Mouse (Mus musculus) common myeloid progenitor, adult 5-6 weeks (primary cell): Measurements from ENCODE around the gene Baz1a. TPM values are rescaled to one million over a fixed set of nuclear protein-coding genes. Genes with fewer than 3 reads are reported as not detected.
"Not testable (repeated sequence)": the region's sequence is repeated elsewhere in the genome, so short reads cannot be mapped to it uniquely, and the experiment has no call there.

Experiments
- ATAC-seq: replicated peaks from 2 replicates; pipeline ENCODE4 v1.8.0; 2016; ENCODE audit warnings: low read depth, mild to moderate bottlenecking, moderate TSS enrichment, inconsistent platforms; ENCODE audit not compliant: poor library complexity, severe bottlenecking
- total RNA-seq: library from RNA; stranded (forward); fragments of 200-1000, 187-1606 nt; gene quantifications from 2 replicates; pipeline ENCODE4 v1.2.3, GENCODE M21; 2017

Baz1a gene
- total RNA-seq, 1 experiment from 2014 or later = 152 TPM

DNA sequence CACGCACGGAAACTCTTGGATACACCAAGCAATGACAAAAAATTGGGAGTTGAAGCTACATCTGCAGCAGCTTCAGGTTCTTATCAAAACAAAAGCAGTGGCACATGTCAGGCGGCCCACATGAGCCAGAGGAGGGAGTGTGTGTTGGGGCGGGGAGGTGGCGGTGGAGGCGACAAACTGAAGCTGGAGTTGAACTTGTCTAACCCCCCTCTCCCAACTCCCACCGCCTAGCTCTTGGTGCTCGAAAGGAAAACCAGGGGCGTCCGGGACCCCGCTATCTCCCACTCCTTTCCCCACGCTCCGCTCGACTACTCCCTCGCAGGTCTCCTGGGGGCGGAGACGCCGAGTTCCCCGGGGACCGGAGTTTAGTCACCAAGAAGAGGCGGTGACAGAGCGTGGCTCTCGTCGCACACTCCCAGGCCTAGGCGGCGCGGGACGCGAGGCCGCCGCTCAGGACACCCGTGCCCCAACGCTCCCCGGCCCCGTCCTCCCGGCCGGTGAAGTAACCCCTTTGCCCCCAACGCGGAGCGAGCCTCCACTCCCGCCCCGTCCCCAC lies 29.4 kb downstream of the Baz1a start:
- ATAC-seq = peak; percentile 63

DNA sequence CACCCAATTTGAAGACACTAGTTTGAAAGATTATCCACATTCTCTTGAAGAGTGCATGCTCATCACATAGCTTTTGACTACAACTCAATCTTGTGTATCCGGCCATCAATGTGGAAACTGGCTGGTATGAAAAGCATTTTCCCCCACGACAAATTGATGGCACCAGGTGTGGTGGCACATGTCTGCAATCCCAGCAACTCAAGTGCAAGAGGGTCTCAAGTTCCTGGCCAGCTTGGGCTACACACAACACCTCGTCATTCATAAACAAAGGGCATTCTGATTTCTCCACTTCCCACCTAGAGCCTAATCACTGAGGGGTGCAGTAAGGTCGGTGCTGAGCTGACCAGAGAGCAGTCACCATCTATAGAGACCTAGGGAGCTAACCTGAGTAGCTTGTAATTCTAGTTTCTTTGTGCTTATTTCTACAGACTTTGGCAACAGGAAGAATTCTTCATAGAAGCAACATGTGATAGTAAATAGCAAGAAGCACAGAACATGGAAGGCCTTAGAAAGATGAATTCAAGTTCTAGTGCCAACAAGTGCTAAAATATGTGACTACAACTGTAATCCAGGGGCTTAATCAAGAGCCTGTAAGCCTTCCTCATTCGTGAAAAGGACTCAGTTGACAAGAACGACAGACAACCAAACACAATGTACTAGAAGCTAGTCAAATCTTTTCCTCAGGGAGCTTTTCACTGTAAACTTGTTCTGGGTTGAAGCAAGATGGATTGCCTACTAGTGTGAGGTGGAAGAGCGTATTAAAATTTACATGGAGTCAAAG lies 31.0 kb downstream of the Baz1a start:
- no peak for ATAC-seq

DNA sequence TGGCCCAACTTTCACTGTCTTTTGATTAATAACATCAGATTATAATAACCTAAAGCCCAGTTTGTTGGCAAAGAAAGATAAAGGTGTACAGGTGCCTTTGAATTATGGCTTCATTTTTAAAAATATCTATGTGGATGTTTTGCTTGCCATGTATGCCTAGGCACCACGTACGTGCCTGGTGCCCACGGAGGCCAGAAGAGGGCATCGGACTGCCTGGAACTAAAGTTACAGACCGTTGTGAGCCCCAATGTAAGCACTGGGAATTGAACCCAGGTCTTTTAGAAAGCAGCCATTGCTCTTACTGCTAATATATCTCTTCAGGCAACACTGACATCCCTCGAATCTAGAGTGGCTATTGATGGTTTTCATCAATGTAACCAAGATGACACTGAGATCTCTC lies 32.2 kb downstream of the Baz1a start:
- ATAC-seq = no peak

- ATAC-seq = no peak
These were observed 33.2 kb downstream of the Baz1a start for GRCm38 (mm10) chr12:54980939-54981338.

DNA sequence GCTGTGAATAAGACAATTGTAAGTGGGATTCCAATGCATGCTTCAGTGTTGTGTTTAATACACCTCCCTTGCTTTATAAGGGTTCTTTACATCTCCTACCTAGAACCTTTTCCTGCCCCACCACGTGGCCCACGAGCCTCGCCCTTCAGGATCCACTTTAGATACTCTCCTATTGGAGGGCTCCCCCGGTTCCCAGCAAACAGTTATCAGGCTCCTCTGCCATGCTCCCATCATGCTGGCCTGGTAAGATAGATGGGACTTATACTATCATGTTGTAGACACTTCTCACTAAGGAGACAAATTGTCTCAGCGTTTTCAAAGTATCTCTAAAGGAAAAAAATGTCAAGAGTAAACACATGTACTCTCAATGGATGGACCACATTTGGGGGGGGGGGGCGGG lies 33.6 kb downstream of the Baz1a start:
- no peak for ATAC-seq

DNA sequence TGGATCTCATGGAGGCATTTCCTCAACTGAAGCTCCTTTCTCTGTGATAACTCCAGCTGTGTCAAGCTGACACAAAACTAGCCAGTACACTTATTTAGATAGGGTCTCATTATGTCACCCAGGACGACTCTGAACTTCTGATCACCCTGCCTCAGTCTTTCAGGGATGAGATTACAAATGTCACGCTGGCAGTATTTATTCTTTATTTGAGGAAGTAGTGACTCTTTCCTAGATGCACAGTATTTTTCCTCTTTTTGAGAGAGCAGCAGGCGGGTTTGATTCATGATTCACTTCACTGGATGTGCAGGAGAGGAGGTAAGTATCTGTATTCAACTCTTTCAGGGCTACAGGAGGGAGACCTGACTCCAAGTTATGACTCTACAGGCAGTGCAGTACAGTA lies 45.1 kb downstream of the Baz1a start:
- no peak for ATAC-seq

GRCm38 (mm10) chr12:54965532-54966160 lies 48.5 kb downstream of the Baz1a start:
- no peak for ATAC-seq

DNA sequence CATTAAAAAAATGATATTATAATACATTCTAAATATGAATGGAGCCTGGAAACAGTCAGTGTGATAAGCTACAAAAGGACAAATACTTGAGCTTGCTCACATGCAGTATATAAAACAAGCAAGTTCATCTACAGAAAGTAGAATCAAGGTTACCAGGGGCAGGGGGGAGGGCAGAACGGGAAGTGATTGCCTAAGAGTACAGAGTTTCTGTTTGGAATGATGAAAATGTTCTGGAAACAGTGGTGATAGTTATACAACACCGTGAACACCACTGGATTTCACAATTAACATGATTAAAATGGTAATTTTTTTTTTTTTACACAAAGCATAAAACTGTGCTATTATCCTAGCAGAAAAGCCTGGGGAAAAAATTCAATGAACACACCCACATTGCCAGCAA lies 54.6 kb downstream of the Baz1a start:
- peak; percentile 81 for ATAC-seq

DNA sequence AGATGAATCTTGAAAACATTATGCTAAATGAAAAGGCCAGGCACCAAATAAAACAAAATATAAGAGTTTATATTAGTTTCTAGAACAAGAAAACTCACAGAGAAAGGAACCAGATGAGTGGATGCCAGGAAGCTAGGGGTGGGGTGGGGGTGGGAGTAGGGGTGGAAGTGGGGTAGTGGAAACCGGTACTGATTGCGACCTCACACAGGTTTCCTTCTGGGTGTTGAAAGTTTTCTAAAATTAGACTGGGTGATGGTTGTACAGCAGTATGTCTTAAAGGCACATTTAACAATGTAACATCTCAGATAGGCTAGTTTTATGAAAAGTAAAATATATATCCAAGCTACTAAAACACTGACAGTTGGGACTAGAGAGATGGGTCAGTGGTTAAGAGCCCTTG lies 57.2 kb downstream of the Baz1a start:
- 0 out of 2 replicates have a peak, but pooled peaks have one; percentile 45 for ATAC-seq

GRCm38 (mm10) chr12:54956457-54956856 lies 57.7 kb downstream of the Baz1a start:
- ATAC-seq = no peak

GRCm38 (mm10) chr12:54946116-54946515 lies 68.0 kb downstream of the Baz1a start:
- ATAC-seq = no peak

DNA sequence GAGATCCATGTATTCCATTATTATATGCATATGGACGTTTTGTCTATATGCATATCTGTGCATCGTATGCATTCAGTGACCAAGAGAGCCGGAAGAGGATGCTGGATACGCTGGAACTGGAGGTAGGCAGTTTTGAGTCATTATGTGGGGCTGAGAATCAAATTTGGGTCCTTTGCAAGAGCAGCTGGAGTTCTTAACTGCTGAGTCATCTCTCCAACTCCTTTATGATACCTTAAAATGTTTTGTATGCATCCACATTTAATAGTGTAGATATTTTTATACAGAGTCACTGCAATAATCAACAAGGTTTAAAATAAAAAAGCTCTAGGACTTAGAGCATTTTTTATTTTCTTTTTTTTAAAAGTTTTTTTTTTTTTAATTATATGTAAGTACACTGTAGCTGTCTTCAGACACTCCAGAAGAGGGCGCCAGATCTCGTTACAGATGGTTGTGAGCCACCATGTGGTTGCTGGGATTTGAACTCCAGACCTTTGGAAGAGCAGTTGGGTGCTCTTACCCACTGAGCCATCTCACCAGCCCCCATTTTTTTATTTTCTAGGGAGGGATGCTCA lies 71.5 kb downstream of the Baz1a start:
- ATAC-seq = not testable (repeated sequence)

GRCm38 (mm10) chr12:54937581-54938343 lies 76.4 kb downstream of the Baz1a start:
- ATAC-seq = not testable (repeated sequence)

- no peak for ATAC-seq
These were observed 103.8 kb downstream of the Baz1a start for GRCm38 (mm10) chr12:54910387-54910786.

DNA sequence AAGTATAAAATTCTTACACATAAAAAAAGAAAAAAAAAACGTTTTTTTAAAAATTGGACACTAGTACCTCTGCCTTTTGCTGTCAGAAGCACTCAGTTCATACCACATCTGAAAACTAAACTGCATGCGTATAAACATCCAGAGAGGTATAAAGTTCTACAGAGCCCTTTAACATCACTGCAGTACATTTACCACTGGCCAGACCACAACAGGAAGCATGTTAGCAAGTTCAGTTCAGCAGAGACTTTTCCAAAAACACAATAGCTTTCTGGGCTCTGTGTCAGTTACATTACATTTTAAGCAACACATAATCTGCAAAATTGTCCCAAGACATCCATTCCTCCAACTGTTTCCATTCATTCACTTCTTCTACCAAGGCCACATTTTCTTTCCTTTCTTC lies 121.6 kb downstream of the Baz1a start:
- peak; percentile 82 for ATAC-seq

GRCm38 (mm10) chr12:54890426-54890825 lies 123.7 kb downstream of the Baz1a start:
- no peak for ATAC-seq

DNA sequence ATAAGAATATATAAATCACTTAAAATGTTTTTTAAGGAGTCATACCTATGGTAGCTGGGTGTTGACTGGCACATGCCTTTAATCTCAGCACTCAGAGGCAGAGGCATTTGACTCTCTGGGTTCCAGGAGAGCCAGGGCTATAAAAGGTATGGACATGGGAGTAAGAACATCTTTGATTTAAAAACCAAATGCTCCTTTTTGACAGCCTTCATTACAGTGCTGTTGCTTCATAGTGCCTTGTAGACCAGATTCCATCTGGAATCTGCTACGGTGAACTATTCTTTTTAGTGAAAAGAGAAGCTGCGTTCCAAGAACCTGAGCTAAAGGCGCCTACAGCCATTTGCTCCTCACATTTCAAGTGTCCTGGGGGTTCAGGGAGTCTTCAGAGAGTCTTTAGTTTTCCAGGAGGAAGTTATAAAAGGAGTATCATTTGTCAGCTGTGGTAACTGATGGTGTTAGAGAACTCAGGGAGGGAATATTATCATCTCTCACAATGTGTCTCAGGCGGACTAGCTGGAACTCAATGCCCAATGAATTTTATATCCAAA lies 126.5 kb downstream of the Baz1a start:
- ATAC-seq = no peak

DNA sequence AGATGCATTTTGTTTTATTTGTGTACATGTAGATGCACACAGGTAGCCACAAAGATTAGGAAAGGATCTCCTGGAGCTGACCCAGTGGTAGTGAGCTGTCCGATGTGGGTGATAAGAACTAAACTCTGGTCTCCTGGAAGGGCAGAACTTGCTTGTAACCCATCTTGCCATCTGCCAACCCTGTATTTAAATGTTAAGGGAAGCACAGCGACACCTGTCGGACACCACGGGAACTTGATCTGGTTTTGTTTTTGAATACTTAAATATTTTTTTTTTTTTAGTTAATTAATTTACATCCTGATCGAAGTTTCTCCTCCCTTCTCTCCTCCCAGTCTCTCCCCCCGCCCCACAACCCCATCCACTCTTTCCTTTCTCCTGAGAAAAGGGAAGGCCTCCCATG lies 134.5 kb downstream of the Baz1a start:
- ATAC-seq = peak; percentile 56; the same call in 1 of the 2 replicates

- peak; percentile 29; the same call in 1 of the 2 replicates for ATAC-seq
These were observed 134.9 kb downstream of the Baz1a start for GRCm38 (mm10) chr12:54879211-54879610.

- ATAC-seq = no peak
These were observed 136.3 kb downstream of the Baz1a start for GRCm38 (mm10) chr12:54877875-54878274.
